Mouse (Mus musculus) T-helper 17 cell (primary cell): ENCODE measurements around the gene Ccdc146.

Experiments used
- in situ Hi-C, 2 experiments: fragments of 300-600 bp; cut with MboI, MseI; formaldehyde crosslinking; loops; 1 replicate in 1 of 2; 2 replicates in 1 of 2; pipeline ENCODE4 v1.15.1; 2025; ENCODE audit warnings: high pct_unique_total_duplicates in 2 of 2

The Ccdc146 gene

DNA sequence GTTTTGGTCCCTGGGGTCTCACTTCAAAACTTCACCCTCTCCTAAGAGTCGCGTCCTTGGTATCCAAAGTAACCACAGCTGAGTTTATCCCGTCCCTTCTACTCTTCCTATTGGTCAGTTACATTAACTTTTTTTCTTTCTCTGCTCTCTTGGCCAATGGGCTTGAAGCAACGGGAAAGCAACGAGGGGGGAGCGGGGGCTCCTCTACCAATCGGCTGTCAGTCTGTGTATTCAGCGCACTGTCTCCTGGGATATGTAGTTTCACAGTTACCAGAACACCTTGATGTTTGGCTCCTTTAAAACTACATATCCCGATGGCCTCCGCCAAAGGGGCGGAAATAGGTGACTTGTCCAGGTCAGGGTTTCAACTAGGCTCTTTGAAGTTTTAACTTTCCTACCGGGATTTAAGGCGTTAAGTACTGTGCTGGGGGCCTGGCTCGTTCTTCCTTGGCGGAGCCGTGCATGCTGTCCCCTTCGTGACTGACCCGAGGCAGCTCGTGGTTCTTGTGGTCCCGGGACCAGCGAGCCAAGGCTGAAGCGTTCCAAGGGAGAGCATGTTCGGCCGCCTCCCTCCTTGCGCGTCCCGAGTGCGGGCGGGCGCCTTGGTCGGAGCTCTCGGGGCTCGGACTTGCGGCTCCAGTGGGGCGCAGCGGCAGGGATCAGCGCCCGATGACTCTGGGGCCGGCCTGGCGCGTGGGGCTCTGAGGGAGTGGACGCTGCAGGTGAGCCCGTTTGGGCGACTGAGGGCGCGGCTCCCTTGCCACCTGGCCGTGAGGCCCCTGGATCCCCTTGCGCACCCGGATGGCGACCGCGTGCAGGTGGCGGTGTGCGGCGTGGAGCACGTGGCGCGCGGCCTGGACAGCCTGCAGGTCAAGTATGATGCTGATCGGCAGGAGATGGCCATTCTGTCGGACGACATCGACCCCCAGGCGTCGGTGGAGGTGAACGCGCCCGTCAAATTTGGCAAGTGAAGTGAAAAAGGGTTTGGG is at the start of gene Ccdc146, which contains the start of gene Fam185a:
Gene Ccdc146 (minus strand): TSS at position 64 of the 989 bp plus-strand sequence.
Gene Fam185a (plus strand): TSS at position 345 of the 989 bp plus-strand sequence.
- in situ Hi-C loops, result loop anchor here (5.0 to 10.0 kb wide), 4 partner anchors 93 to 370 kb away; partner anchors contain the start of genes Armc10 (in 1 of the 2), Fbxl13 (in 1 of the 2) and Ptpn12 (in 1 of the 2)

DNA sequence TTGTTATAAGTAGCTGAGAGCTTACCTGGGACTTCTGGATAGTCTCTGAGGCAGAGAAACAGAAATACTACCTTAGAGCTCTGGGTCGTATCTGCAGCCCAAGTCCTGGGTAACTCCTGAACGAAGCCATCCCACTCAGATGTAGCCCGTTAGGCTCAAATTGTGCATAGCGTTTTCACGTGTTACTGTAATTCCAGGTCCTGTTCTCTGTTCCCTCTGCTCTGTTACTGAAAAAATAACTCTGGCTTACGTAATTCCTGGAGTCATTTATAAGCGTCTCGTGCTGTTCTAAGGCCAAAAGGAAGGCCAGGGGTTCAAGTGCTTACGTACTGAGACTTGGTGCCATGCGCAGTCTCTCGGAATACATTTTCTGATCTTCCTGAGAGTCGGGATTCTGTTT is 43.6 kb upstream of the Ccdc146 start:
- in situ Hi-C loops, result loop anchor here in 1 of 2 experiments (10.0 kb wide), 1 partner anchor 127 kb away; no protein-coding TSS in a partner anchor

DNA sequence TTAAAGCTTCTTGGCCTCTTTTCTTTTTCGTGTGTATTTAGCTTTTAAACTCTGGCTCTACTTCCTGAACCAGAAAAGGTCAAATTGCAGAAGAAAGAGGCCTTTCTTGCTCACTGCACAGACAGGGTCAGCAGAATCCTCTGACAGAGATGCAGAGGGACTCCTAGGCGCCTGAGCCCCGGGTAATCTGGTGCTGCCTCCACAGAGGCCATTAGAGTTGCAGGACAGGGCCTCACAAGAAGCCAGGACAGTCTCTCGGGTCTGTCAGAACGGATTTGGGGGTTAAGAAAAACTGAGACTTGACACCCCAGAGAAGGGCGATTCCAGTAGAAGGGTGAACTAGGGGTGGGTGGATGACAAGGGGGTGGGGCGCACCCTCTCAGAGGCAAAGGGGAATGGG is 42.9 kb upstream of the Ccdc146 start:
- in situ Hi-C loops, result loop anchor here in 1 of 2 experiments (10.0 kb wide), 1 partner anchor 127 kb away; no protein-coding TSS in a partner anchor

DNA sequence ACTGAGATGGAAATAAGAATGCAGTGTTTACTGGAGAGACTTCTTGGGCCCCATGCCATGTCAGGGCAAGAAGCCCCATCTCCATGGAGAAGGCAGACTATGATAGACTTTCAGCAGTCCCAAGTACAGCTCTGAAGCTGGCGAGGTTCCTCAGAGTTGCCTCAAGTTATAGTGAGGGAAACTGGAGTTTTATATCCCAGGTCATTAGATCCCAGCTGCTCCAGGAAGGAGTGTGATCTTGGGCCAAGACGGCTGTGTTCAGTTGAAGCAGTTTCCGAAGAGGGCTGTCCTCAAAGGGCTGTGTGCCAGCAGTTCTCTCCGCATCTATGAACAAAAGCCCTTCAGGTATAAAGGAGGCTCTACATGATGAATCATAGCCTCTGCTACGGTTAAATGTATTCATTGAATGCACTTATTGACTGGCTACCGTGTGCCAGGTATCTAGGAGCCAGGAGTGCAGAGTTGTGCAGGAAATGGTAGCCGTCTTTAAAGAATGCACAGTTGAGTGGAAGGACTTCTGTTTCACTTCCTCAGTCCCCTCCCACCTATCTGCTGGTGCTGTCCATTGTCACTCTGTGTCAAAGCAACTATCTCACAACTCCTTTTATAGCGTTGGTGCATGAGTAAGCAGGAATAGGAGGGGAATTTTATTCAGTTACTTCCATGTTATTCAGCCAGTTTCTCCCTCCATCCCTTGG is 16.5 kb upstream of the Ccdc146 start:
- in situ Hi-C loops, result loop anchor here in 1 of 2 experiments (10.0 kb wide), 2 partner anchors 144 to 1266 kb away; no protein-coding TSS in a partner anchor

DNA sequence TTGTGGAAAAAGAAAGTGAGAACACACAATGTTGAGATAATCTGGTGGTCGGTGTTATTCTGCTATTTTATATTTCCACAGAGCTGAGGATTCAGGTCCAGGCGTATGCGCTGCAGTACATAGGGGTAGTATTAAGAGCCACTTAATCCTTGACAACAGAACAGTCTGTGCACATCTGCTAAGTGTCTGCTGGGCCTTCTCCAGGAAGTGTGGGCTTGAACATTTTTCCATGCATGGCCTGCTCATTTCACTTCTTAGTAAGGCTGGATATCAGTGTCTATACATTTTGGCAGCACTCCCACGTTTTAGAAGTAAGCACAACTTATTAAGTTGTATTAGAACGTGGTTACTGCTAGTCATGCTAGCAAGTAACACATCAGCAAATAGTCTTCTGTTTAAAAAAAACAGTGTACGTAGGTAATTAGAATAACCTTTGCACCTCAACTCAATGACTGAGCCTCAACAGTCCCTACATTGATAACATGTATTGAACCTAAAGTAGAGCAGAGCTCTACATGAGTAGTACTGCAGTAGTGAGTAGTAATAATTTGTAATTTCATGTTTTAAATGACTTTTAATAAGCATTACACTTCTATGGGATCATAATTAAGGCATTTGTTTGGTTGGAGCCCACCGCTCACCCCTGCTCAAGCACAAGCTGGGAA is 15.1 kb upstream of the Ccdc146 start:
- in situ Hi-C loops, result loop anchor here in 1 of 2 experiments (10.0 kb wide), 2 partner anchors 145 to 1265 kb away; no protein-coding TSS in a partner anchor

DNA sequence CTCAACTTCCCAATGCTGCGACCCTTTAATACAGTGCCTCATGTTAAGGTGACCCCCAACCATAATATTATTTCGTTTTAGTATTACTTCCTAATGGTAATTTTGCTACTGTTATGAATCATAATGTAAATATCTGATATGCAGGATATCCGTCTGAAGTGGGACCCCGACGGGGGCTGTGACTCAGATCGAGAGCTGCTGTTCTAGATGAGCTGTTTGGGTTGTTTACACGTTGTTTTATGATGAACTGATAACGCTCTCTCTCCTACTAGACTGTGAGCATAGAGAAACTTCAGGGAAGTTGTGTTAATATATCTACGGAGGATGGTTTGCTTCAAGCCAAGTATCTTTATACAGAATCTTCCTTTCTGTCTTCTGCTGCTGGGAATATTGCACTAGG is 14.0 kb upstream of the Ccdc146 start:
- in situ Hi-C loops, result no loop called here

DNA sequence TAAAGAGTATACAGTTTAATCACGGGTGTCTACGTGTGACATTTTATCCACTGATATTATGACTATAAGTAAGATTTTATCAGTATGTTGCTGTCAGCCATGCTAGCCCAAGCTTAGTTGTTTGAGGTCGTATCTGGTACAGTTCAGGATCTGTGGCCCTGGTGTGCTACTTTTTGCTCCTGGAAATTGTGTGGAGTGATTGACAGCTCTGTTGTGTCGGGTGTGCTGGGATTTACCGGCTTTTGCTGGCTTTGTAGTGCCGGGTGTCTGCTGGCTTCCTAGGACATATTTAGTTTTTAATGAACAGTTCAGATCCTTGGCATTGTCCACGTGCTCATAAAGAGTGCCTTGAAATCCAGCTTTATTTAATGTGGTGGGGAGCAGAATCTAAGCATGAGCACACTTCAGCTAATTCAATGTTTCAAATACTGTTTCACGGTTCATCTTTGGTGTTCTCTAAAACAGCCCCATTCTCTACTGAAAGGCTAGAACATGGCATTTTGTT is 12.0 kb upstream of the Ccdc146 start:
- in situ Hi-C loops, result no loop called here

DNA sequence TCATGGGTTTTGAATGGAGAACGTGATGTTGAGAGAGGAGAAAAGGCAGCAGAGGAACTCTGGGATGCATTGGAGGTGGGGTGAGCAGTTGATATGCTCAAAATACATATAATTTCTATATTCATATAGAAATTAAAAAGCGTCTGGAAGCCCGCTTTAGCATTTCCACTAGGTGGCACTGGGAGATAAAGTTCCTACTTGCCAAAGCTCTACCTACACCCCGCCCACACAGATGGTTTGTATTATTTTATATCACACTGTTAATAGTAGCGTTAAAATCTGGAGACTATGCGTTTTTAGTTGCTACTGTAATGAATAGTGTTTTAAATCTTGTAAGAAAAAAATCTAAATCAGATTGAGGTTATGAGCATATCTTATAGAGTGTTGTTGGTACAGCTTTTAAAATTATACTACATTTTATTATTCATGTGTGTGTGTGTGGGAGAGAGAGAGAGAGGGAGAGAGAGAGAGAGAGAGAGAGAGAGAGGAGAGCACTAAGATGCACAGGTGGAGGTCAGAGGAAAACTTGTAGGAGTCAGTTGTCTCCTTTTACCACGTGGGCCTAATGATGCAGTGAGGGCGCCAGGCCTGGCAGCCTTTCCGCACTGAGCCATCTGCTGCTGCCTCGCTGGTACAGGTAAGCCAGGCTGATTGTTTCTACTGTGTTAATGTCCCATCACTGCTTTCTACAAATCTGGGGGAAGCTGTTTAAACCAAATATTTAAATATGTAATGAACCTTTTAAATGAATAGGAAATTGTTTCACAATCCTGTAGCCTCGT is 9.9 kb upstream of the Ccdc146 start:
- in situ Hi-C loops, result no loop called here

DNA sequence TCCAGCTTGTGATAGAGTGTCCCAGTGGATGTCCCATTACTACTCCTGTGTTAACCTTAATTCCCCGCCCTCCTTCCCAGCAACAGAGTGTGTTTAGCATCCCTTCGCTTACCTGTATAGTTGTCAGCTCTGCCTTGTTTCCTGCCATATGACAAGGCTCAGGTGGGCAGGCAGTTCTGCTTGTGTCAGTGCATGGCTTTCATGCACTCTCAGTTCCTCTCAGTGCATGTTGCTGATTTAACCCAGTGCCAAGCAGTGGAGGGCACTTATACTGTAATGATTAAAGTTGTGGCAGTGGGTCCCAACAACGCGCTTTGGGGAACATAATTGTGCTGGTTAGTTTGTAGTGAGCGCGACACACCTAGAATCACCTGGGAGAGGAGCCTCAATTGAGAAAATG is 2.2 kb upstream of the Ccdc146 start:
- in situ Hi-C loops, result loop anchor here in 1 of 2 experiments (10.0 kb wide), 2 partner anchors 218 to 372 kb away; partner anchors contain the start of genes Armc10, Fbxl13 and Ptpn12

DNA sequence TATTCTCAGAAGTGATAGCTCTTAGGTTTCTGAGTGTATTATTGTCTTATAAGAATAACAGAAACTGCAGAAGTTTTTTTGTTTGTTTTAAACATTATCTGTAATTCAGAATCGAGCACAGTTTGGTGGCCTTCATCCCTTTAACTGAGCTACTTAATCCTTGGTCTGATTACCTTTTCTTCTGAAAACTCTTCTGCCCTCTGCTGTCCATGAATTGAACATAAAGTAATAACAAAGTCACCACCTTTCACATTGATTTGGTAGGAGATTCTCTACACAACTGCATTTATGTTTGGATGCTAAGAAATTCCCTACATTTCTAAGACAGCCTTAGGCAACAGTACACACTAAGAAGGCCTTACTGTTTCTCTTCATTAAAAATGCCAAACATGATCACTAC is 3.9 kb downstream of the Ccdc146 start:
- in situ Hi-C loops, result loop anchor here (5.0 to 10.0 kb wide), 4 partner anchors 88 to 366 kb away; partner anchors contain the start of genes Armc10 (in 1 of the 2), Fbxl13 (in 1 of the 2) and Ptpn12 (in 1 of the 2)

DNA sequence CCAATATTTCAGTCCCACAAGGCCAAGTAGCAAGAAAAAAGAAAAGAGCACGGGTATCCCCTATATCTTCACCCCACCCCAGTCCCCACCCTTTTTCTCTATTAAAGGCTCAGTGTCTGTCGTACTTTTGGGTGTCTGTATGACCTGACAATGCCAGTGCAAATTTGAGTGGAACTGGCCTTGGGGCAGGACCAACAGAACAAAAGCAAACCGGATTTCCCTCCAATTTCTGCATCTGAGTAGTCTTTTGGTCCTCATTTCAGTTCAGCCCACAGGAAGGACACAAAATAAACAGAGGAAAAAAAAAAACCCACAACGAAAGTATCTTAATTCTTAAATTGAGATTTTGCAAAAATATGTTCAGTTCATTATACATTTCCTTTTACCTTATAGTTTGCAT is 5.9 kb downstream of the Ccdc146 start:
- in situ Hi-C loops, result loop anchor here (5.0 to 10.0 kb wide), 2 partner anchors 86 to 474 kb away; no protein-coding TSS in a partner anchor

DNA sequence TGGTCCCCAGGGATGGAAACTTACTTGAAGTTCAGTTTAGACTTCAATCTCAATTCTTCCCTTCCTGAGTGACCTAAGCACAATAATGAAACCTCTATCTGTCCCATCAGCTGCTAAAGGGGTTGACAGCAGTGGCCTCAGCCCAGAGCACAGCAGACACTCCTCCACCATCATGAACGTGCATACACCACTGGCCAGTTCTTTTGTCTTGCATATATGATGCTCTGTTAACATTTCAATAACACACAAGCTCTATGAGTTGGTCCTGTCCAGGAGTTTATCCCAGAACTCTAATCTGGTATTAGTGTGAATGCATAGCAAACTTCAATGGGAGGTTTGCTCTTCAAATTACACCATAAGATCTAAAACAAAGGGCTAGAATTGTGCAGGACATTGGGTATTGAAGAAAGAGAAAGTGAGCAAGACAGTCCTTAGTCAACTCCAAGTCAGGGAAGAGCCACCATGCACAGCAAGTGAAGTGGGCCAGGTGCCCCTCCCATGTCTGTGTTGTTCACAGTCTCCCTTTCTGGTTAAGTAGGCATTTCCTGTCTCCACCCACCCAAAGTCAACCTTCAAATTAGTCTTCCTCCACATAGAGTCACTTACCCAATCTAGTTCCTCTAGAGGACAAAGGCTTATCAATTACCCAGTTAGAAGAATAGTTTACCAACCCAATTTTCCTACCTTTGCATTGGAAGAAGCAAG is 10.2 kb downstream of the Ccdc146 start:
- in situ Hi-C loops, result loop anchor here in 1 of 2 experiments (10.0 kb wide), 1 partner anchor 469 kb away; no protein-coding TSS in a partner anchor

DNA sequence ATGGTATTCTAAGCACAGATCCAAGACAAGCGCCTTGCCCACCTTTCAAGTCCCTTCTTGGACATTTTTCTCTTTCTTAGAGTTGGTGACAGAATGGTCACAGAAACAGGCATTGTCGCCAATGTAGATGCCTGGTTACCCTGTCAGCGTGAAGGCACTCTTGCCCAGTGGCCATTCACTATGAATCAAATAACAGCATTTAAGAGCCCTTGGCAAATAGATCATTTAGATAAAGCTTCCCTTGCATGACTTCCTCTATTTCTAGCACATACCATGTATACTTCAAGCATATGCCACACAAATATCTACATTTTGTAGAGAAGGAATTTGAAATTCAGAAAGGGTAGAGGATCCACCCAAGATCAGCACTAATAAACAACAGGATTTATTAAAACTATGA is 11.2 kb downstream of the Ccdc146 start:
- in situ Hi-C loops, result loop anchor here in 1 of 2 experiments (10.0 kb wide), 1 partner anchor 469 kb away; no protein-coding TSS in a partner anchor

DNA sequence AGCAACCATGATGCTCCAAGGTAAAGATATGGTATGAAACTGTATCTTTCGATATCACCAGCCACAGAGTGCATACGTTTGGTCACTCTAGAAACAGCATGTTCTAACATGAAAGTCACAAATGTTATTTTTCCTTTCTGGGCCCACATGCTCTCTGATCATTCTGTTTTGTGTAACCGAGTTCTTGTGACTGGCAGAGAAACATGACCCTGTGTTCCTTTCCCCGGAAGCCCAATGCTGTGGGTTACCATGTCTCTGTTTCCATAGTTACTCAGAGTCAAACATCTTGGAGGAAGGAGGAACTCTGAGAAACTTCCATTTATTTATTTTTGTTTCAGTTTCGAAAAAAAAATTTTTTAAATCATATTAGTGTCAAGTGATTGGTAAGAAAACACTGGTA is 12.4 kb downstream of the Ccdc146 start:
- in situ Hi-C loops, result loop anchor here in 1 of 2 experiments (10.0 kb wide), 1 partner anchor 467 kb away; no protein-coding TSS in a partner anchor

DNA sequence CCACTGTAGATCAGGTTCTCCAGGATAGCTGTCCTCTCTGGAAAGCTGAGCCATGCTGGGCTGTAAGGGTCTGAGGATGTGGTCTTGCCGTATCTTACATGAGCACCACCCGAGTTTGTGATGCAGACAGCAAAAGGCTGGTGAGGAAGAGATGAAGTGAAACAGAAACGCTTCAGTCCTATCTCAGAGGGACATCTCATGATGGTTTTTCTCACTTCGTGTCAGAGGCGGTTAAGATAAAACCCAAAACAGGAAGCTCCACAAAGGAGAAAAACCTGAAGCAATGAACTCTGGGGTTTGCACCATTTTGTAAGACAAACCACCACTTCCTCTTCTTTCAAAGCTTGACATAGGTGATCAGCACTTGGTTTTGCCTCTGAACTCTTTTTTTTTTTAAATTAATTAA is 13.2 kb downstream of the Ccdc146 start:
- in situ Hi-C loops, result loop anchor here in 1 of 2 experiments (10.0 kb wide), 1 partner anchor 466 kb away; no protein-coding TSS in a partner anchor

DNA sequence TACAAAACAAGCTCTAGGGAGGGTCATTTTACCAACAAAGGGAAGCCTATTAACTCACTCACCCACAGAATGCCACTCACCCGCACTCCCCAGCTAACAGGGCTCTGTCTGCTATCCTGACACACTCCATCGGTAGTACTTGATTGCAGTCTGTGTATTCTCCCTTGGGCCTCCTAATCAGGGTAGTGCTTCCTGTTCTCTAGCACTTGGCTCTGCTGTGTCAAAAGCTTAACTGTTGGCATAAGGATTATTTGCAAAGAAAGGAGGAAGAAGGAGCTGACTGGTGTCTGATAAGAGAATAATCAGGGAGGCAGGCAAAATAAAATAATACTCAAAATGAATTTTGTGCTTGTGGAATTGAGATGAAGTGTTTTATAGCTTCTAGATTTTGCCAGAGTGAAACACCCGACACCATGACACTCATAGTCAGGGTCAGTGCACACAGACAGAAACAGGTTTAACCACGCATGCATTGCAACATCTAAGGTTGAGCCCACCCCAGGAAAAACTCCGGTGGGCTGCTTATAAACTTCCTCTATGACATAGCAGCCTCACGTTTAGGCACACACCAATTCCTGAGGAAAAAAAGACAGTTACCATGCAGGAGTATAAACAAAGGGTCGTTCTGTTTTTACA is 29.2 kb downstream of the Ccdc146 start:
- in situ Hi-C loops, result no loop called here

DNA sequence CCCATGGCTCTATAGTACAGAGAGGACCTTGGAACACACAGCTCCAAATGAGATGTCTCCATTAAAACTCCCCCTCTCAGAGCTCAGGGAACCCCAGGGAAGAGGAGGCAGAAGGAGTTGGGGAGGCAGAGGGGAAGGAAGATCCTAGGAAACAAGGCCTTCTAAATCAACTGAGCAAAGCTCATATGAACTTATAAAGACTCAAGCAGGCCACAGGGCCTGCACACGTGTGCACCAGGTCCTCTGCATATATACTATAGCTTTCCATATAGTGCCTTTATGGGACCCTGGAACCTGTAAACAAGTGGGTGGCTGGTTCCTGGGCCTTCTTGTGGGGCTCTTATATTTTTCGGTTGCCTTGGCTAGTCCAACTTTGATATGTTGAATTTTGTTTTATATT is 29.9 kb downstream of the Ccdc146 start:
- in situ Hi-C loops, result no loop called here

DNA sequence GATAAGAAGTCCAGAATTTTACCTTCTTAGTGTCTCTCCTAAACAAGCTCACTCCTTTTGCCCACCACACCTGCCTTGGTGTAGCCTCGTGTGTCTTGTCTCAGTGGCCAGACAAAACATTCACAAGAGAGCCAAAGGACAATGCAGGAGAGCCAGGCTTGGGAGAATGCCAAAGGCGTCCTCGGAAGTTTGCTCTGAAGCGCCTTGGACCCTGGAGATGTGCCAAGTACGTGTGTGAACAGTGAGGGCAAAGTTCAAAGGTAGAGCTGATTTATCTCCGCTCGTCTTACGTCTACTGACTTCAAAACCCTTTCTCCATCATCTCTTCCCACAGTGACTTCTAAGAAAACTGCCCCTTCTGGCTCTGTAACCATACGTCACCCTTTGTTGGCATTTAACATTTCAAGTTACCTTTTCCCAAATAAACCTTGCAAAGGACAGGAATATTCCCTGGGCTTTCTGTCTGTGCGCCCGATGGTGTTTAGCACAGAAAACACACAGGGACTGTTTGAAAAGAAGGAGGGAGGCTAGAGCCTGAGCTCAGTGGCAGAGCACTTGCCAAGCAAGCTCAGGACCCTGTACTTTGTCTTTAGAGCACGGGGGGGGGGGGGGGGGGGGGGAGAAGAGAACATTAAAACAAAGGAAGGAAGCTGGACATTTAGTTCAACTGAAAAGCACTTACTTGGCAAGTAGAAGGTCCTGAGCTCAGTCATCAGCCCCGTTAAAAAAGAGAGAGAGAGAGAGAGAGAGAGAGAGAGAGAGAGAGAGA is 32.7 kb downstream of the Ccdc146 start:
- in situ Hi-C loops, result no loop called here
